Mouse (Mus musculus) thymus, adult 2 months (tissue): ENCODE measurements around the gene Fcgbp. TPM values are rescaled to one million over a fixed set of nuclear protein-coding genes. Genes with fewer than 3 reads are reported as not detected.
"Not testable (repeated sequence)": the region's sequence is repeated elsewhere in the genome, so short reads cannot be mapped to it uniquely, and the experiment has no call there.

Source experiments
- DNase-seq: peaks from one replicate; pipeline ENCODE4 v3.0.0; 2021
- H3K27ac ChIP-seq: fragments of 200-500 bp; 2 replicates; pipeline ENCODE4 v1.5.1; 2012; ENCODE audit warnings: low read length, control low read depth; ENCODE audit not compliant: control insufficient read depth, insufficient read depth
- H3K27me3 ChIP-seq: fragments of 200-500 bp; 2 replicates; pipeline ENCODE4 v1.6.1; 2012; ENCODE audit warnings: mild to moderate bottlenecking, low read length, moderate library complexity, mixed read lengths; ENCODE audit not compliant: control insufficient read depth, insufficient read depth
- H3K36me3 ChIP-seq: fragments of 200-500 bp; 2 replicates; pipeline ENCODE4 v1.6.1; 2012; ENCODE audit warnings: mild to moderate bottlenecking, low read length, moderate library complexity; ENCODE audit not compliant: control insufficient read depth, insufficient read depth
- H3K4me1 ChIP-seq: fragments of 200-500 bp; replicated peaks from 2 replicates; pipeline ENCODE4 v1.6.1; 2012; ENCODE audit warnings: low read length; ENCODE audit not compliant: control insufficient read depth, insufficient read depth
- H3K4me3 ChIP-seq: fragments of 200-500 bp; 2 replicates; pipeline ENCODE4 v1.5.1; 2012; ENCODE audit warnings: mild to moderate bottlenecking, low read length, control low read depth, moderate library complexity; ENCODE audit not compliant: control insufficient read depth, insufficient read depth
- CTCF ChIP-seq: fragments of 200-500 bp; IDR thresholded peaks from 2 replicates; pipeline ENCODE4 v1.5.1; 2012; ENCODE audit warnings: mild to moderate bottlenecking, control low read depth, low read length, moderate library complexity, borderline replicate concordance; ENCODE audit not compliant: control insufficient read depth, poor library complexity, insufficient read depth; ENCODE audit errors: extremely low read depth
- POLR2A ChIP-seq: fragments of 200-500 bp; IDR thresholded peaks from 2 replicates; pipeline ENCODE4 v1.6.1; 2012; ENCODE audit warnings: mild to moderate bottlenecking, low read length, control low read depth, moderate library complexity; ENCODE audit not compliant: control insufficient read depth, poor library complexity, insufficient read depth; ENCODE audit errors: extremely low read depth
- WGBS: fragments of 180-500 bp; shearing (Covaris S2); methylation state at CpG from one replicate; pipeline ENCODE4 v1.1.7; 2018; 5-methylcytosine and 5-hydroxymethylcytosine counted together
- polyA plus RNA-seq: library from polyadenylated mRNA; depleted of rRNA; stranded (reverse); fragments of >200 nt; gene quantifications from 2 replicates; pipeline ENCODE4 v1.2.3, GENCODE M21; 2012

The Fcgbp gene
- polyA plus RNA-seq, 1 experiment: 296 TPM

DNA sequence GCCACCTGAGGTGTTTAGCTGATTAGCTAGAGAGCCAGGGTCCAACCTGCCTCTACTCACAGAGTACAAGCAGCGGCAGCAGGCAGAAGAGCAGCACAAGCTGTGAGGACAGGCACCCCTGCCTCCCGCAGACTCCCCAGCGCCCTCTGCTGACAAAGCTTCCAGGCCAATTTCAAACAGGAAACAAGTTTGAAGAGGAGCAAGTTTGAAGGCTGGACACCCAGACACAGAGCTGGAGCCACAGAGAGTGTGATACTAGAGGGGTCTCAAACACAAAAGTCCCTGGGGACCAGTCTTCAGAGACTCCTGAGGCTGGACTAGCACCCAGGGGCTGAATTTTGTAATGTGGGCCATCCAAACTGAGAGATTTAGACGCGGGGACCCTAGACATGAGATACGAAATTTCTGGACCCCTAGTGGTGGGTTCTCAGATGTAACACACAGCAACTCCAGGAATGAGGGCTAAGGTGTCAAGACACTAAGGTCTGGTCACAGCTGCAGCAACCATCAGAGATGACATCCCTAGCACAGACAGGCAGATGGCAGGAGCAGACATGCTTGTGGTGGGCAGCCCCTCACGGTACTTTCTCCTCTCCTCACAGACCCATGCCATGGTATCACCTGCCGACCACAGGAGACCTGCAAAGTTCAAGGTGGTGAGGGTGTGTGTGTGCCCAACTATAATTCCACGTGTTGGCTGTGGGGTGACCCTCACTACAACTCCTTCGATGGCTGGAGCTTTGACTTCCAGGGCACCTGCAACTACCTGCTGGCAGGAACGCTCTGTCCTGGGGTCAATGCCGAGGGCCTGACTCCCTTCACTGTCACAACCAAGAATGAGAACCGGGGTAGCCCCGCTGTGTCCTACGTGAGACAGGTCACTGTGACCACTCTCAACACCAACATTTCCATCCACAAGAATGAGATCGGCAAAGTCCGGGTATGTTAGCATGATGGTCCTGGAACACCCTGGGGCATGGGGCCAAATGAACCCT lies 29.9 kb downstream of the Fcgbp start:
- DNase-seq: peak; percentile 54
- Histone ChIP-seq H3K4me1 (no peaks in the 10 kb centered on the region), H3K36me3 (no peaks in the 10 kb centered on the region), H3K27ac (no peak overlapping the region), H3K27me3 (no peaks in the 10 kb centered on the region), H3K4me3 (no peak overlapping the region)
- TF ChIP-seq CTCF (no peak), POLR2A (no peak)
- 69% methylated on average over 17 of the region's 17 CpGs for WGBS

DNA sequence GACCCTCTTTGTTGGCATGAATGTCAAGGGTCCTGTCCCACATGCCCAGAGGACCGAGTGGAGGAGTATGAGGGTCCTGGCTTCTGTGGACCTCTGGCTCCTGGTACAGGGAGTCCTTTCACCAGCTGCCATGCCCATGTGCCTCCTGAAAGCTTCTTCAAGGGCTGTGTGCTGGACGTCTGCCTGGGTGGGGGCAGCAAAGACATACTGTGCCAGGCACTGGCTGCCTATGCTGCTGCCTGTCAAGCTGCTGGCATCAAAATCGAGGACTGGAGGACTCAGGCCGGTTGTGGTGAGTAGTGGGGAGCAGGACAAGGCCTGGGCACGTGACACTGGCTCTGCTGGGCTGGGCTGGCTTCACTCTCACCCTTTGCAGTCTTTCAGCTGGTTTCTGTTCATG lies 31.9 kb downstream of the Fcgbp start:
- not testable (repeated sequence) for H3K27ac ChIP-seq, H3K4me3 ChIP-seq, DNase-seq, H3K27me3 ChIP-seq, H3K4me1 ChIP-seq, H3K36me3 ChIP-seq
- WGBS: 49% methylated on average over 5 of the region's 5 CpGs

DNA sequence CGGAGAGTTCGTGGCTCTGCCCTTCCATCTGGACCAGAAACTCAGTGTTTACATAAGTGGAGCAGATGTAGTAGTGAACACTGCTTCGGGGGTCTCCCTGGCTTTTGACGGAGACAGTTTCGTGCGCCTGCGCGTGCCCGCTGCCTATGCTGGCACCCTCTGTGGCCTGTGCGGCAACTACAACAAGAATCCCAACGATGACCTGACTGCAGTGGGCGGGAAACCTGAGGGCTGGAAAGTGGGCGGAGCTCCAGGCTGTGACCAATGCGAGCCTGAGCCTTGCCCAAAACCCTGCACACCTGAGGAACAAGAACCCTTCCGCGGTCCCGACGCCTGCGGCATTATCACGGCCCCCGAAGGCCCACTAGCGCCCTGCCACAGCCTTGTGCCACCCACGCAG lies 33.6 kb downstream of the Fcgbp start:
- Histone ChIP-seq H3K4me3 (no peak overlapping the region), H3K27me3 (no peaks in the 10 kb centered on the region), H3K4me1 (no peaks in the 10 kb centered on the region), H3K36me3 (no peaks in the 10 kb centered on the region), H3K27ac (no peak overlapping the region)
- 9% methylated on average over 23 of the region's 23 CpGs for WGBS
- TF ChIP-seq CTCF (no peak), POLR2A (no peak)
- DNase-seq: no peak

DNA sequence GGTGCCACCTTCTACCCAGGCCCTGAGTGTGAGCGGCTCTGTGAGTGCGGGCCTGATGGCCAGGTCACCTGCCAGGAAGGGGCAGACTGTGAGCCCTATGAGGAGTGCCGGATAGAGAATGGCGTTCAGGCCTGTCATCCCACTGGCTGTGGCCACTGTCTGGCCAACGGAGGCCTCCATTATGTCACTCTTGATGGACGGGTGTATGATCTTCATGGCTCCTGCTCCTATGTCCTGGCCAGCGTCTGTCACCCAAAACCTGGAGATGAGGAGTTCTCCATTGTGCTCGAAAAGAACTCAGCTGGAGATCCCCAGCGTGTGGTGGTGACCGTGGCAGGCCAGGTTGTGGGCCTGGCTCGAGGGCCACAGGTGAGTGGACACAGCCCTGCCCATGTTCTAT lies 35.2 kb downstream of the Fcgbp start:
- no peaks in the 10 kb centered on the region for H3K27me3 ChIP-seq
- H3K27ac ChIP-seq: no peak overlapping the region
- no peak overlapping the region for H3K4me3 ChIP-seq
- H3K4me1 ChIP-seq: no peaks in the 10 kb centered on the region
- WGBS: 93% methylated on average over 11 of the region's 11 CpGs
- TF ChIP-seq POLR2A (no peak), CTCF (no peak)
- no peak for DNase-seq
- no peaks in the 10 kb centered on the region for H3K36me3 ChIP-seq

DNA sequence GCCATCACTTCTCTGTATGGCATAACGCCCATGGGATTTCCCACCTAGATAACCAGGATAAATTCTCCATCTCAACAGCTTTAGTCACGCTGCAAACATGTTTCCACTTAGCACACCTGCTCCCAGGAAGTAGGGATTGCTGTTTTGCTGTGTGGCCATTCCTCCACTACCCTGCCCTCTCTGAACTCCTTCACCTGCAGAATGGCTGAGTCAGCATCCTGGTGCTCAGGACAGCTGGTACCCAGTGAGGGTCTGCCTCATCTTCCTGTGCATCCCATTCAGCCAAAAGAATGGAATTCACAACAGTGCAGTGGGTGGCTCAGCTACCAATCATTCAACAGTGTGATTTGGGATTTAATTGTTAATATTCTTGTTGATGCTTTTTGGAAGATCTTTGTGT lies 43.6 kb downstream of the Fcgbp start:
- Histone ChIP-seq H3K4me3 (no peak overlapping the region), H3K27ac (no peak overlapping the region), H3K36me3 (no peaks in the 10 kb centered on the region), H3K4me1 (no peaks in the 10 kb centered on the region), H3K27me3 (no peaks in the 10 kb centered on the region)
- DNase-seq: no peak
- no peak for TF ChIP-seq CTCF
- no peak for TF ChIP-seq POLR2A
- WGBS: 81% methylated on average over 2 of the region's 2 CpGs

DNA sequence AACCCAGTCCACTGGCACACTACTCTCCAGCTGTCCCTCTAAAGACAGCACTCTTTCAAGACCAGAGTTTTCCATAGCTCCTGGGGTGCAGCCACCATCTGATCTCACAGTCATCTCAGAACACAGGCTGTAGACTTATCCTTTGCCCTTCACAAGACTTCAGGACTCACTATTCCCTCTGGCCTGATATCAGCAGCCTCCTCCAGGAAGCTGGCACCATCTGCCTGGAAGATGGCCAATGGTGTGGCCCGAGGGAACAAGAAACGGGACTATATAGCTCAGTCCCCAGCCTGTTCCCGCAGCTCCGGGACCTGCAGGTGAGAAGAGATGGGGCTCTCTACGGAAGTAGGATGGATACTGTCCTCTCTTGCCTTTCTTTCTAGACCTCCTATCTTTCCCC lies 58.1 kb downstream of the Fcgbp start, which contains the start of gene 9530053A07Rik:
TSS of gene 9530053A07Rik (plus strand) at position 301 of the 400 bp plus-strand sequence.
- TF ChIP-seq CTCF (no peak), POLR2A (no peak)
- Histone ChIP-seq H3K27ac (no peak within 1 kb of the TSS), H3K27me3 (no peaks in the 10 kb centered on the region), H3K4me1 (no peaks in the 10 kb centered on the region), H3K4me3 (no peak within 1 kb of the TSS), H3K36me3 (no peaks in the 10 kb centered on the region)
- no peak for DNase-seq
- 89% methylated on average over 5 of the region's 5 CpGs for WGBS
